Mouse (Mus musculus) layer of hippocampus, adult 8-10 months (tissue): ENCODE measurements around the gene Psmb8. TPM values are rescaled to one million over a fixed set of nuclear protein-coding genes. Genes with fewer than 3 reads are reported as not detected.

Experiments
- DNase-seq, 2 experiments: peaks; one replicate each; pipeline ENCODE4 v3.0.0; 2022; ENCODE audit warnings: low spot score in 2 of 2
- total RNA-seq, 4 experiments: library from RNA; stranded (reverse); gene quantifications; 2 replicates each; pipeline ENCODE4 v1.2.4; 2022

Psmb8 gene
- total RNA-seq, 4 experiments from 2014 or later, result 3.8 to 18.8 (median 10.0) TPM

DNA sequence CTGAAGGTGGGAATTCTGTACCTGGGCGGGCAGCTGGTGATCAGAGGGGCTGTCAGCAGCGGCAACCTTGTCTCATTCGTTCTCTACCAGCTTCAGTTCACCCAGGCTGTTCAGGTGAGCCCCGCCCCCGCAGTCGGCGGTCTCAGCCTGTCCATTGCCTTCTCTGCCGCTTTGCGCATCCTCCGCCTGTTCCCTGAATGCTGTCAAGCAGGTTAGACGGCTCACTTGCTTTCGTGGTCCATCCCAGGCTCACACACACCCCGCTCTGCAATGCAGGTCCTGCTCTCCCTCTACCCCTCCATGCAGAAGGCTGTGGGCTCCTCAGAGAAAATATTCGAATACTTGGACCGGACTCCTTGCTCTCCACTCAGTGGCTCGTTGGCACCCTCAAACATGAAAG, 4.7 kb upstream of the Psmb8 start:
- no peak for DNase-seq

DNA sequence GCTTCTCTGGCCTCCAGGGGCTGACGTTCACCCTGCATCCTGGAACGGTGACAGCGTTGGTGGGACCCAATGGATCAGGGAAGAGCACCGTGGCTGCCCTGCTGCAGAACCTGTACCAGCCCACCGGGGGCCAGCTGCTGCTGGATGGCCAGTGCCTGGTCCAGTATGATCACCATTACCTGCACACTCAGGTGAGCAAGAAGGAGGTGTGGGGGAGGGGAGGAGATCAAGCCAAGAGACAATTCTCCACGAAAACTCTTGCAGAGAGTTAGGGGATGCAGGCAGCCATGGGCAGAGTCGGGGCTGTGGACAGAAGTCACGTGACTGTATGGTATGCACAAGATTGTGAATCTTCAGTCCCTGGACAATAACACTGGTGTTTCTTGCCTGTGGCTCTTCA, 4.1 kb upstream of the Psmb8 start:
- DNase-seq, result no peak

DNA sequence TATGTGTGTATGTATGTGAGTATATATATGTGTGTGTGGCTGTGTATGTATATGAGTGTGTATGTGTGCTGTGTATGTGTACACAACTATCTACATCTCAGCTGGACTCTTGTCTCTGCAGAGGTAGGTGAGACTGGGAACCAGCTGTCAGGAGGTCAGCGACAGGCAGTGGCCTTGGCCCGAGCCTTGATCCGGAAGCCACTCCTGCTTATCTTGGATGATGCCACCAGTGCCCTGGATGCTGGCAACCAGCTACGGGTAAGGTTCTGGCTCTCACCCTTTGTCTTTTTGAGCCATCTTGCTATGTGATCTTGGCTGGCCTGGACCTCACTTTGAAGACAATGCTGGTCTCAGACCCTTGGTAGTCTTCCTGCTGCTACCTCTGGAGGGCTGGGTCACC, 2.8 kb upstream of the Psmb8 start:
- no peak for DNase-seq

DNA sequence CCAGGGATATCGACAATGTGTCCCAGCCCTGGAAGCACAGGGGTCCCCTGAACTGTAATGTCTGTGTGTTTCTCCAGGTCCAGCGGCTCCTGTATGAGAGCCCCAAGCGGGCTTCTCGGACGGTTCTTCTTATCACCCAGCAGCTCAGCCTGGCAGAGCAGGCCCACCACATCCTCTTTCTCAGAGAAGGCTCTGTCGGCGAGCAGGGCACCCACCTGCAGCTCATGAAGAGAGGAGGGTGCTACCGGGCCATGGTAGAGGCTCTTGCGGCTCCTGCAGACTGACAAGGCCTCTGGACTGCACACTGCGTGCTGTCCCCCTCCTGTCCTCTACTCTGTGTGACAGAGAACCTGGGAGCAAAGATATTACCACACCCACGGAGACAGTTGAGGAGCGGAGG, 1.0 kb upstream of the Psmb8 start:
- no peak for DNase-seq

DNA sequence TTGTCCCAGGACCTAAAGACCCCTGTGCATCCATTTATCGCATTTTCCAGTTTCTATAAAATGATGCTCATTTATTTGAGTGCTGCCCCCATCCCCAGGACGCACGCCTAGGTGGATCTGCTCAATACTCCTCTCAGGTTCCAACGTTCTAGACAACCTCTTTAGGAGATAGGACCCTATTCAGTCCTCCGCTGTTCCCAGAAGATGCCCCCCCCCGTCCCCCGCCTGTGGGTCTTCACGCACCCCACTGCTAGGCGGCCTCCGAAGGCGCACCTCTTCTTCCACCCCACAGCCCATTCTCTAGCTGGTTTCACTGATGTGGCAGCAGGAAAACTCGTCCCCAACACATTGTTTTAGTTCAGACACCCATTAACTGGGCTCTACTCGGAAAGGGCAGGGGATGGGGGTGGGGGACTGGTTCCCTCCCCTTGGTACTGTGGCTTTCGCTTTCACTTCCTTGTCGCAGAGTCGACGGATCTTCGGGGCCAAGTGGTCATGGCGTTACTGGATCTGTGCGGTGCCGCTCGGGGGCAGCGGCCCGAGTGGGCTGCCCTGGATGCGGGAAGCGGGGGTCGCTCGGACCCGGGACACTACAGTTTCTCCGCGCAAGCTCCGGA, 491 bp downstream of the Psmb8 start:
- DNase-seq, result no peak

DNA sequence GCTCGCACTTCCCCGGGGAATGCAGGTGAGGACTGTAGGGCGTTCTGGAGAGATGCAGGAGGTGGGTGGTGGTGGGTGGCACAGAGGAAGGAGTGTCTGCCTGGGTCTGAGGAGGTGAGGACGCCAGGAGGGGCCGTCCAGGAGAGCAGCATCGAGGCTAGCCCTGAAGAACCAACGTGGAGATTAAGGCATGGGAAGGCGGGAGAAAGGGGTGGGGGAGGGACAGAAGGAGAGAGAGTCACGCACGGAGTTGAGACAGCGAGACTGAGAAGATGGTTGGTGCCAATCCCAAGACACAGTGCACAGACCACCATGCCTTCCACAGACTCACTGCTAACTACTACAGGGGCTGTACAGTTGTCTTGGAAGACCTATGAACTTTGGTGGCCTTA, 996 bp downstream of the Psmb8 start:
- no peak for DNase-seq

DNA sequence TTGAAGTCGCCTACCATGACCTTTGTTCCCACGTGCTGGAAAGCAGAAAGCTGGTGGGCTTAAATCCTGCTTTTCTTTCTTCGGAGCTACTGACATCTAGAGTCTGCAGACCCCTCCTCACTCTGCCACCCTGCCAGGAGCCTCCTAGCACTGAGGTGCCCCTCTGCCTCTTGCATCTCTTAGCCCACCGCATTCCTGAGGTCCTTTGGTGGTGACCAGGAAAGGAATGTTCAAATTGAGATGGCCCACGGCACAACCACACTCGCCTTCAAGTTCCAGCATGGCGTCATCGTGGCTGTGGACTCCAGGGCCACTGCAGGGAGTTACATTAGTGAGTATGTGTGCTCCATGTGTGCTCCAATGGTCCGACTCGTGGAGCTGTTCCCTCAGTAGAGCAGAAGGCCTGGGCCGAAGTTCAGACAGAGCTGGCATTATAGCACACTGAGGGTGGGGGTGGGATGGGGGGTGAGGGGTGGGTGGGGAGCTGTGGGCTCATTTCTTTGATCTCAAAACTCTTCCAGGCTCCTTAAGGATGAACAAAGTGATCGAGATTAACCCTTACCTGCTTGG, 1.6 kb downstream of the Psmb8 start:
- no peak for DNase-seq

DNA sequence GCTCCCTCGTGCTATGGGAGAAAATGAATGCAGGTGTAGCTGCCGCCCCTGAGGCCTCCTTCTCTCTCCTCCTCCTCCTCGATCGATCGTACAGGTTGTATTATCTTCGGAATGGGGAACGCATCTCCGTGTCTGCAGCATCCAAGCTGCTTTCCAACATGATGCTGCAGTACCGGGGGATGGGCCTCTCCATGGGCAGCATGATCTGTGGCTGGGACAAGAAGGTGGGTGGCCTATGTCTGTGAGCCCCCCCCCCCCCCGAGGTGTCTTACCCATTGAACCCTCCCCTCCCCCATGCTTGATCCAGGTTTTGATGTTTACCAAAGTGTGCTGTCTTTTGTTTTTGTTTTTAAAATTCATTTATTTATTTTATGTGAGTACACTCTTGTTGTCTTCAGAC, 2.5 kb downstream of the Psmb8 start:
- DNase-seq, result no peak

DNA sequence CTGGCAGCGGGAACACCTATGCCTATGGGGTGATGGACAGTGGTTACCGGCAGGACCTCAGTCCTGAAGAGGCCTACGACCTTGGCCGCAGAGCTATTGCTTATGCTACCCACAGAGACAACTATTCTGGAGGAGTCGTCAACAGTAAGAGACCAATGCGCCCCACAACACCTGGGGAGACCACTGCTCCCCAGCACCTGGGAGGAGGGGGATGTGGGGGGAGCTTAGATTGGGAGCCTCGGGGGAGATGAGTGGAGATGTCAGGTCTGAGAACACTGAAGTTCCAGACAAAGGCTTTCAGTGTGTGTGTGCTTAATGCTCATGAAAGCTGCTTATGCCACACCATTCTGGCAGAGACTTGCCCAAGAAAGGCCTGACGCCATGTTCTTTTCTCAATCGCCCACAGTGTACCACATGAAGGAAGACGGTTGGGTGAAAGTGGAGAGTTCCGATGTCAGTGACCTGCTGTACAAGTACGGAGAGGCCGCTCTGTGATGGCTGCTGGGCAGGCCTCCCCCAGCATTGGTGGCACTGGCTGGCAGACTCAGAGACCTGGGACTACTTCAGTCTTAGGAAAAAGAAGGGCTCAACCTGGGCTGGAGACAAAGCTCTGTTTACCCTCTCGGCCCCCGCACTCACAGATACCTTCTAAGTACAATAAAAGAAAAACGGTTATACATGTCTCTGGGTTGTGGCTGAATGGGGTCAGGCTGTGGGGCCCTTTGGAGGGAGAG, 3.4 kb downstream of the Psmb8 start:
- no peak for DNase-seq

DNA sequence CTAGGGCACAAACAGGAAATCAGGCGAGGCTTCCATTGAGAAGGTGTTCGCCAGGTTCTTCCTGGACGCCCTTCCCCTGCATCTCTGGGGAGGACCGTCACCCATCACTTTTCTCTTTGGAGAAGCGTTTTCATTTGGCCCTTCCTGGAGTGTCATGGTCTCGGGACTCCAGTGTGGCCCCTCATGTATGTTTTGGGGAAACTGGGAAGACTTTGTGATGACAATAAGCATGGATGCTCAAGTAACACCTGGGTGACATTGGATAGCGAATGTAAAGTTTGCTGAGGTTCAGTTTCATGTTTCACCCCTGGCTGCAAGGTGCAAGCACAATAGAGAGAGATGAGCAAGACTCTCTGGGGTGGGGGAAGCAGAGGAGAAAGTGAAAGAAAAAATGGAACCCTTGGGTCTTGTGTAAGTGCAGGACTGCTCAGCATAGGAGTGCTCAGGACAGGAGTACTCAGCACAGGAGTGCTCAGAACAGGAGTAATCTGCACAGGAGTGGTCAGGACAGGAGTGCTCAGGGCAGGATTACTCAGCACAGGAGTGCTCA, 4.1 kb downstream of the Psmb8 start:
- no peak for DNase-seq

DNA sequence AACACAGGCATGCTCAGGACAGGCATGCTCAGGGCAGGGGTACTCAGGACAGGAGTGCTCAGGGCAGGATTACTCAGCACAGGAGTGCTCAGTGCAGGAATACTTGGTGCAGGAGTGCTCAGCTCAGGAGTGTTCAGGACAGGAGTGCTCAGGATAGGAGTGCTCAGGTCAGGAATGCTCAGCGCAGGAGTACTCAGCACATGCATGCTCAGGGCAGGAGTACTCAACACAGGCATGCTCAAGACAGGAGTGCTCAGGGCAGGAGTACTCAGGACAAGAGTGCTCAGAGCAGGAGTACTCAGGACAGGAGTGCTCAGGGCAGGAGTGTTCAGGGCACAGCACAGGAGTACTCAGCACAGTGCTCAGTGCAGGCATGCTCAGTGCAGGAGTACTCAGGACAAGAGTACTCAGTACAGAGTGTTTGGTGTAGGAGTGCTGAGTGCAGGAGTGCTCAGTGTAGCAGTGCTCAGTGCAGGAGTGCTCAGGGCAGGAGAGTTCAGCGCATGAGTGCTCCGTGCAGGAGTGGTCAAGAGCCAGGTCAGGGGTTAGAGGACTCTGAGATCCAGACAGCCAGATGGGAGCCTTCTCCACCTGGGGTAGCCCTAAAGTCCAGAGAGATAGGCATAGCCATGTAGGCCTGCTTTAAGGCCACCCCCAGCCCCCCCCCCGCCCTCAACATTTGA, 5.4 kb downstream of the Psmb8 start:
- no peak for DNase-seq

DNA sequence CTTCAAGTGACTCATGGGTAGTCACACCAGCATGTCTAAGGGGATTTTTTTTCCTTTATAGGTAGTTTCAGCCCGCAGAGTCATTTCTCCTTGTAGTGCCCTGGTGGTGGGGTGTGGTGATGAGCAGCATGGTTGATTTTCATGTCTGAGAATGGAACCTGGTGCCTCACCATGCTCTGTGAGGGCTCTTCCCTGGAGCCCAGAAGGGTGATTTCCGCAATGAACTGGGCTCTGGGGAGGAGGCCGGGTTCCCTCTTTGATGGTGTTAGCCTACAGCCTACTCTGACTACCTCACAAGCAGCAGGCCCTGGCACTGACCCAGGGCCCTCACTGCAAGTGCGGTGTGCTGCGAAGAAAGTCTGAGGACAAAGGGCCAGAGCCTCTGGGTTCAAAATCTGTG, 5.9 kb downstream of the Psmb8 start, which contains the start of gene Tap2:
Gene Tap2, plus strand, starts transcription at position 84 of the 400 bp plus-strand sequence.
- DNase-seq, result no peak

DNA sequence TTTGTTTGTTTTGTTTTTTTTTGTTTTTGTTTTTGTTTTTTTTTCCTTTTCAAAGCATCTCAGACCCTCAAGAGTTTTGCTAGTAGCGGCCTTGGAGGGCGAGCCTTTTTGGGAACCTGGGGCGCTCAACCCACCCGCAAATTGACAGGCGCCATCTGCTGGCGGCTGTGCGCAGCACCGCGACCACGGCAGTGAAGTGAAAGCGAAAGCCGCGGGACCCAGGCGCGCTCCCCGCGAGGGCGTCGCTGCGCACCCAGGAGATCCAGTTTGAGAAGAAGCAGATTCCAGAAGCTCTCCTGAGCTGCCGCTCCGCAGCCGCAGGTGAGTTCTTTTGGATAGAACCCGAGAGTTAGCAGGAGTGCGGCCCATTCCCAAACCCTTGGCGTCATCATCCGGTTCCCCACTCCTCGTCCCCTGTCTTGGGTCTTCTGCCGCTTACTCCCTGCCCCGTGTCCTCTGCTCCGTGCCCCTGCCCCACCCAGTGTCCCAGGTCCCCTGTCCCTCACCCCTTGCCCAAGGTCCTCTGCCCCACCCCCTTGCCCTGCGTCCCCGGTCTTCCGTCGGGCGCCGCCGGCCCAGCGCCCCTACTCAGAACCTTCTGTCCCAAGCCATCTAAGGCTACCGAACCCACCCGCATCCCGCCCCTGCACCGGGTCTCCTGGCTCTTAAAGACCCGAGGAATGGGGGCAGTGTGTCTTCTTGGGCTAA, 6.9 kb downstream of the Psmb8 start:
- DNase-seq, result peak; percentile 60 to 85

DNA sequence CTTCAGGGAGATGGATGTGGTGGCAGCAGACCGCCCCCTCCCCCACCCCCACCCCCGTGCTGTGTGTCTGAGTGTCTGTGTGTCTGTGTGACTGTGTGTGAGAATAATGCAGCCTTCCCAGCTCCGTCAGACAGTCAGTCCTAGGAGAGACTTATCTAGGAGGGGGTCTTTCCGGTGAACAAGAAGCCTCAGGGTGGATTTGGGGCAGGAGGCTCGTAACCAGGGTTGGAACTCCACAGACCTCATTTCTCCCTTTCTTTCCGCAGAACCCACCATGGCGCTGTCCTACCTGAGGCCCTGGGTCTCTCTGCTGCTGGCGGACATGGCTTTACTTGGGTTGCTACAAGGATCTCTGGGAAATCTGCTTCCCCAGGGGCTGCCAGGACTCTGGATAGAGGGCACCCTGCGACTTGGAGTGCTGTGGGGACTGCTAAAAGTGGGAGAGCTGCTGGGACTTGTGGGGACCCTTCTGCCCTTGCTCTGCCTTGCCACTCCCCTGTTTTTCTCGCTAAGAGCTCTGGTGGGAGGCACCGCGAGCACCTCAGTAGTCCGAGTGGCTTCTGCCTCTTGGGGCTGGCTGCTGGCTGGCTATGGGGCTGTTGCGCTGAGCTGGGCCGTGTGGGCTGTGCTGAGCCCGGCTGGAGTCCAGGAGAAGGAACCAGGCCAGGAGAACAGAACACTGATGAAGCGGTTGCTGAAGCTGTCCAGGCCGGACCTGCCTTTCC, 7.7 kb downstream of the Psmb8 start:
- DNase-seq, result no peak

DNA sequence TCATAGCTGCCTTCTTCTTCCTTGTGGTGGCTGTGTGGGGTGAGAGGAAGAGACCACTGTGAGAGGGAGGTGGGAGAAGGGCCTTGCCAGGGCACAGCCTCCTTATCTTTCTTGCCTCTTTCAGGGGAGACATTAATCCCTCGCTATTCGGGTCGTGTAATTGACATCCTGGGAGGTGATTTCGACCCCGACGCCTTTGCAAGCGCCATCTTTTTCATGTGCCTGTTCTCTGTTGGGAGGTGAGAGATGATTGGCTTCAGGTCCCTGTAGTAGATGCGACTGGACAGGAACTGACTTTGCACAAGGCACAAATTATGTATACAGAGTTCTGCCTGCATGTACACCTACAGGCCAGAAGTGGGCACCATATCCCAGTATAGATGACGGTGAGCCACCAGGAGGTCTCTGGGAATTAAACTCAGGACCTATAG, 8.2 kb downstream of the Psmb8 start:
- DNase-seq, result no peak

DNA sequence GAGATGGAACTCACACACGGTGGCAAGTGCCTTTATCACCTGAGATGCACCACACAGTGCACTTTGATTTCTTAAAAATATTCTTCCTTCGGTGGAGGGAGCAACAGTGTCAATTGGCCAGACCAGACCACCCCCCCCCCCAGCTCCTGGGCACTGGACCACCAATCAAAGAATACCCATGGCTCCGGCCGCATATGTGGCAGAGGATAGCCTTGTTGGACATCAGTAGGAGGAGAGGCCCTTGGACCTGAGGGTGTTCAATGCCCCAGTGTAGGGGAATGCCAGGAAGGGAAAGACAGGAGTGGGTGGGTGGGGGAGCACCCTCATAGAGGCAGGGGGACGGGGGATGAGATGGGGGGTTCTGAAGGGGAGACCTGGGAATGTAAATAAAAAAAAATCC, 9.2 kb downstream of the Psmb8 start:
- no peak for DNase-seq

DNA sequence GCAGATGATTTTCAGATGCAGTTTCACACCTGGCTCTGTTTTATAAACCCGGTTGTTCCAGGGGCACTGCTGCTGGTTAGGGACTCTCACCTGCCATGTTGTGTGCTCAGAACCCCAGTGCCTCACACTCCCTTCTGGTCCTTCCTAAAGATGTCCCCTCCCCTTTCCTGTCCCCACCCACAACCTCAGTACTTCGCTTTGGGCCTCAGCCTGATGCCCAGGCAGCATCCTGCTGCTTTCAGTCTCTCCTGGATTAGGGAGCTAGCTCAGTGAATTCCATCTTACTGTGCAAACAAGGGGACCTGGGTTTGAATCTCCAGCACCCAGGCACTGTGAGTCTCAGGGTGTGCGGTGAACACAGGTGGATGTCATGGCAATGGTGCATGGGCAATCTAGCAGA, 9.9 kb downstream of the Psmb8 start:
- DNase-seq, result no peak

DNA sequence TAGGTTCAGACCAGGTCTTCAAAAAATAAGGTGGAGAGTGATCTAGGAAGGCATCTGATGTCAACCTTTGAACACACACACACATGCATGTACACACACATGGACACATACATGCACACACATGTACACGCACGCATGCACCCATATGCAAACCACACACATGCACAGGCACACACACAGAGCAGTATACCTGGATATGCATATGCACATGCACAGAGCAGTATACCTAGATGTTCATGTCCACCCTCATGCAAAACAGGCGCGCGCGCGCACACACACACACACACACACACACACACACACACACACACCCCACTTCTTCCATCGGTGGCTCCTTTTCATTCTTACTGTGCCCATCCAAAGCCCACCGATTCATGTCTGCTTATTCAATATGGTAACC, 10.3 kb downstream of the Psmb8 start:
- DNase-seq, result no peak

DNA sequence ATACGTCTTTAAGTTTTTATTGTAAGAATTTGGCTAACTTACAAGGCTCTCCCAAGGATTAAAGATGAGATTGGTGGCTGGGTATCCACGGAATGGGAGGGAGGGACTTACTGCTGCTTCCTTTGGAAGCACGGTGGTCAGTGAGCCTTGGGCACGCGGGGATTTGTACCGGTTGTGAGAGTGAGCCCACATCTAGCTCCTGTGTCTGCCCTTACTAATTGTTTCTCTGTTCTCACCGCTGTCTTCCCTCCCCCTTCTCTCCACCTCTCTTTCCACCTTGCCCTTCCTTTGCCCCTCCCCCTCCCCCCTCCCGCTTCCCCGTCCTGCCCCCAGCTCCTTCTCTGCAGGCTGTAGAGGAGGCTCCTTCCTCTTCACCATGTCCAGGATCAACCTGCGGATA, 10.9 kb downstream of the Psmb8 start:
- no peak for DNase-seq

DNA sequence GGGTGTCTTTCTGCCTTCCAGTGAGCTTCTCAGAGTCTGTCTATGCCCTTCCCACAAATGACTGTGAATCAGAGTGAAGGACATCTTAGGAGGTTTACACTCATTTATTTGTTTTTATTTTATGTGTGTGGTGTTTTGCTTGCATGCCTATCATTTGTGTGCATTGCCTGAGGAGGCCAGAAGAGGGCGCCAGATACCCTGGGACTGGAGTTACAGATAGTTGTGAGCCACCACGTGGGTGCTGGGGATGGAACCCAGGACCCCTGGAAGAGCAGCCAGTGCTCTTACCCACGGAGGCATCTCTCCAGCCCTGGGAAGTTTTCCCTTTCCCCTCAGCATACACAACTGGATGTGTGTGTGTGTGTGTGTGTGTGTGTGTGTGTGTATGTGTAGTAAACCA, 12.2 kb downstream of the Psmb8 start:
- no peak for DNase-seq

DNA sequence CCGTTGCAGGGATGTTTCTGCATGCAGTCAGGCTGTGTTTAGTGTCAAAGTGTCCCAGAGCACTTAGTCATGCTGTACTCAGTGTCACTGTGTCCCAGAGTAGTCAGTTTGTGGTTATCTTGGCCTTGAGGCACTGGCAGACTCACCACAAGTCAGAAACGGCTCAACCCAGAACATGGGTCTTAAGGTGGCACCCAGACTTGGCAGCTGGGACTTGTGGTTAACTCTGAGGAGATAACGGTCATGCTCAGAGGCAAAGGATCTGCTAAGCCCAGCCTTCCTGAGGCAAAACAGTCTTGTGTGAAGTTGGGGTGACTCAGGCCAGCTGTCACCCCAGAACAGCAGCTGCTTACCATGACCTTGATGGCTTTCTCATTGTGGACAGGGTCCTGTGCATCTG, 13.1 kb downstream of the Psmb8 start:
- DNase-seq, result no peak
